Mouse (Mus musculus): ENCODE results near the gene Paxip1. TPM values are rescaled to one million over a fixed set of nuclear protein-coding genes. Genes with fewer than 3 reads are reported as not detected.

Gene Paxip1
- 41.4 and 46.2 TPM in 2 replicates for polyA plus RNA-seq (2016; fragmentation: Nextera tagmentation; extraction: Ambion mirVana)

DNA sequence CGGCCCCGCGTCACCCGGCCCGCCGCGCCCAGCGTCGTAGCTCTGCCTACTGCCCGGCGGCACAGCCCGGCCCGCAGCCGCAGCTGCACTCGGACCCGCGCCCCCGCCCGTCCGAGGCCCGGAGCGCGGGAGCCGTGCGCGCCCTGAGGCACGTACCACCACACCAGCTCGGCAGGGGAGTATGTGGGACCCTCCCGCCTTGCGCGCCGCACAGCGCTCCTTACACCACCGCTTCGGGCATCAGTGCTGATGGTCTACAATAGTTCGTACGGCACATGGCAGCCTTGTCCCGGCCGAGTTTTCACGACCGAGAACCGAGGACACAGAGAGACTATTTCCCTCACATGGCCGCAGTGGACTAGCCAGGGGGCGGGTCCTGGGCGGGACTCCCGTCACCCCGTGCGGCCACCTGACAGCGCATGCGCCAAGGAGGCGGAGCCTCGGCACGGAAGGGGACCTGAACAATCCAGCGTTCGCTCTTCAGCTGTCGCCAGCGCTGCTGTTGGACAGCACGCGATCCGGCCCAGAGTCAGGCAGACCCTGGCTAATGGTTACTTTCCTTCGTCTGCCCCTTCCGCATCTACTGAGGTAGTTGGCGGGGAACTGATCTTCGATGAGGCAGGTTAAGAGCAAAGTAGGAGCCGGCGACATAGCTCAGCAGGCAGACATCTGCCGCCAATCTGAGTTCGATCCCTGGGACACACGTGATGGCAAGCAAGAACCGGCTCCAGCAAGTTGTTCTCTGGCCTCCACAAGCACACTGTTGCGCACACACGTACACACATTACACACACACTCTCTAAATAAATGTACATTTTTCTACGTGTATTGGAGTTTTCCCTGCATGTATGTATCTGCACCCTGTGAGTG is at the start of gene Paxip1:
TSS of gene Paxip1 (minus strand) at position 389 of the 870 bp plus-strand sequence.
- H3K4me2 ChIP-seq (replicated peaks), result peak within 1 kb of the TSS; percentile 74
- H3K27me3 ChIP-seq (replicated peaks), result no peaks in the 10 kb centered on the region
- ATAC-seq (ENCODE audit: low FRiP score, low read depth), result peak; percentile 96
- H3K4me3 ChIP-seq, result peak within 1 kb of the TSS; percentile 73
- peak within 1 kb of the TSS; percentile 80 for H3K9ac ChIP-seq
- peaks cover 25% of the 10 kb centered on the region for H3K36me3 ChIP-seq
- peak within 1 kb of the TSS; percentile 79 for H3K27ac ChIP-seq
- H3K4me1 ChIP-seq, result peaks cover 15% of the 10 kb centered on the region
- under 1% methylated on average over 71 of the region's 73 CpGs for WGBS
- no peaks in the 10 kb centered on the region for H3K9me3 ChIP-seq

DNA sequence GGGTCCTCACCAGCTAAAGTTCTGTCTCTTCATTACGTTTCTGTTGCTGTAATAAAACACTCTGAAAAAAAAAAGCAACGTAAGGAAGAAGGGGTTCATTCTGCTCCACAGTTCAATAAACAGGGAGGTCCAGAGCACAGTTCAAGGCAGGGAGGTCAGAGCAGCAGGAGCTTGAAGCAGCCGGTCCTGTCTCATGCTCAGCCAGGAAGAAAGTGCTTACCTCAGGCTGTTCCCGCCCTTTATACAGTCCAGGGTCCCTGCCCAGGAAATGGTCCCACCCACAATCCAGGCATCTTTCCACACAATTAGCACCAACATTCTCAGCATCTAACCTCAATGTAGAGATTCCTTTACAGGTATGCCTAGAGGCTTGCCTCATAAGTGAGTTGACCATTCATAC is 46.6 kb upstream of the Paxip1 start:
- H3K9me3 ChIP-seq, result no peaks in the 10 kb centered on the region
- H3K27ac ChIP-seq, result no peak overlapping the region
- no peak for ATAC-seq (ENCODE audit: low FRiP score, low read depth)
- H3K4me2 ChIP-seq (replicated peaks), result no peak overlapping the region
- H3K27me3 ChIP-seq (replicated peaks), result peaks cover 13% of the 10 kb centered on the region
- H3K4me3 ChIP-seq, result no peak overlapping the region
- peaks cover 7% of the 10 kb centered on the region; the same call in 1 of the 2 replicates for H3K4me1 ChIP-seq
- no peak overlapping the region for H3K9ac ChIP-seq
- WGBS, result 47% methylated on average over 4 of the region's 4 CpGs
- H3K36me3 ChIP-seq, result no peaks in the 10 kb centered on the region

DNA sequence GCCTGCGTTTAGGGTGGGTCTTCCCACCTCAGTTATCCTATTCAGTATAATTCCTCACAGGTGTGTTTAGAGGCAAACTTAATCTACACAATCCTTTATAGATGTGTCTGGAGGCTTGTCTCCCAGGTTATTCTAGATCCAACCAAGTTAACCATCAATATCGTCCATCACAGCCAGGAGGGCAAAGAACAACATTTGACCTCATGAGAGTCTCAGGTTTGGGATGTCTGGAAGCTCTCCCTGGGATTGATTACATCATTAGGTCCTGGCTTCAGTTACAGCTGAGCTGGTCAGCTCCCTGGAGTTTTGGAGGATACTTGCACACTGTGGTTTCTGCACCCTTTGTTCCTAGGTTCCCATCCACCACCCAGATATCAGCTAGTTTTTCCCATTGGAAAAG is 43.6 kb upstream of the Paxip1 start:
- H3K9ac ChIP-seq, result no peak overlapping the region
- no peak overlapping the region for H3K4me2 ChIP-seq (replicated peaks)
- no peaks in the 10 kb centered on the region for H3K4me1 ChIP-seq
- ATAC-seq (ENCODE audit: low FRiP score, low read depth), result no peak
- no peaks in the 10 kb centered on the region for H3K27me3 ChIP-seq (replicated peaks)
- no peak overlapping the region for H3K4me3 ChIP-seq
- no peak overlapping the region for H3K27ac ChIP-seq
- WGBS, result 86% methylated on average over 2 of the region's 2 CpGs
- H3K9me3 ChIP-seq, result no peaks in the 10 kb centered on the region
- H3K36me3 ChIP-seq, result no peaks in the 10 kb centered on the region

DNA sequence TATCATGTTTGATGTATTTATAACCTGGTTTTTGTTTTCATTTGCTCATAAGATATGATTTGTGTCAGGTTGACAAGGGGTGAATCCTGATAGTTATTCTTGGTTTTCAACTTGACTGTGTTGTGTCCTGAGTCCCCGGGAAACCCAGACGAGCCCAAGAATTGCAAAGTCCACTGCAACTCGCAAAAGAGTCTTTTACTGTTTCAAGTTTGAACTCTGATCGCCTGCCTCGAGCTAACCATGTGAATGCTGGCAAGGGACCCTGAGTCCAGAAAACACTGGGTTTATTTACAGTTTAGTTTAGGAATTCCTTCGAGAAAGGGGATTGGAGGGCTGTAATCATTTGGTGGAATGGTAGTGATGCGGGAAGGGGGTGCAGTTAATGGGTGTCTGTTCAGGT is 36.5 kb upstream of the Paxip1 start:
- Histone ChIP-seq H3K9ac (no peak overlapping the region), H3K27ac (no peak overlapping the region), H3K4me2 (replicated peaks) (no peak overlapping the region), H3K9me3 (no peaks in the 10 kb centered on the region), H3K36me3 (no peaks in the 10 kb centered on the region), H3K4me1 (no peaks in the 10 kb centered on the region), H3K4me3 (no peak overlapping the region), H3K27me3 (replicated peaks) (no peaks in the 10 kb centered on the region)
- WGBS, result 56% methylated on average over 7 of the region's 7 CpGs
- no peak for ATAC-seq (ENCODE audit: low FRiP score, low read depth)

DNA sequence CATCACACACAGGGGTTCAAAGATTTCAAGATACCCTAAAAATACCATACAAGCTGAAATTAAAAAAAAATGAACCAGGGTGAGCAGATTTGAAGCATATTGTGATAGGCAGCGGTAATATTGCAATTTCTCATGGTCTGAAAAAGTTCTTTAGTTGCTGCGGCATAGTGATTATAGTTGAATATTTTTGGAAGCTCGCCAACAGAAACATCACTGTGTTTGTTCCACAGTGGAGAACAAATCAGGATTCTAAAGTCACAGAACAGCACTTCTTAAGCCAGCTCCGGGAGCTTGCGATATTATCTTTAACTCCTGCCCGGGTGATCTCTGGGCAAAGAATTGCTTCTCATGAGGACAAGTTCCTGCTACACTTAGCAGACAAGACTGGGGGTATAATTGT is 29.7 kb upstream of the Paxip1 start:
- Histone ChIP-seq H3K27ac (no peak overlapping the region), H3K36me3 (no peaks in the 10 kb centered on the region), H3K4me1 (no peaks in the 10 kb centered on the region), H3K27me3 (replicated peaks) (no peaks in the 10 kb centered on the region), H3K9me3 (no peaks in the 10 kb centered on the region), H3K9ac (no peak overlapping the region), H3K4me2 (replicated peaks) (no peak overlapping the region), H3K4me3 (no peak overlapping the region)
- 84% methylated on average over 6 of the region's 6 CpGs for WGBS
- ATAC-seq (ENCODE audit: low FRiP score, low read depth), result no peak

DNA sequence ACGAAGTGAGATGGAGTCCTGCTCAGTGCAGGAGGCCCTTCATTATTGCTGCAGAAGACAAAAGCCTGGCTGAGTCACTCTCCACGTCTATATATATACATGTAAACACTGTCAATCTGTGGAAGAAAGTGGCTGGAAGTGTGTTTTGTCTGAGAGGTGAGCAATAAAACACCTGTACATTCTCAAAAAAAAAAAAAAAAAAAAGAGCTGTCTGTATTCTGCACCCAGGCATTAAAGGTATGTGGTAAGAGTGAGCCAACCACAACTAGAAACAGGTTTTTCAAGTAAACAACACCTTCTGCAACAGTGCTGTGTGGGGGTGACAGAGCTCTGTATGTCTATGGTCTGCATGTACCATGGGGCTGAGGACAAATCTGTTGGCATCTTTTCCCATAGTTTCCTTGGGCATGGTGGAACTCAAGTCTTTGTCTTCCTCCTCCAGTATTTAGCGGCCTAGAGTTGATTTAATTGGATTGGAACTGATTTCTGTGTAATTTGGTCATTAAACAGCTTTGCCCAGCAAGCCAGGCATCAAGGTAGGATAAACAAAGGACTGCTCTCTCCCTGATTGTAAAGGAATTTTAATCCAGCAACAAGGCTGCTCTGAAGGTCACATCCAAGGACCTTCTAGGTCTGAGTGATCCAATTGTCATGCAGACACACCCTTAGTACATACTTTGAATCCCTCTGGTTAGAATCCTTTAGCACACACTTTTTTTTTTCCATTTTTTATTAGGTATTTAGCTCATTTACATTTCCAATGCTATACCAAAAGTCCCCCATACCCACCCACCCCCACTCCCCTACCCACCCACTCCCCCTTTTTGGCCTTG is 27.6 kb upstream of the Paxip1 start:
- Histone ChIP-seq H3K27me3 (replicated peaks) (no peaks in the 10 kb centered on the region), H3K9ac (no peak overlapping the region), H3K27ac (no peak overlapping the region), H3K36me3 (no peaks in the 10 kb centered on the region), H3K4me1 (no peaks in the 10 kb centered on the region), H3K4me2 (replicated peaks) (no peak overlapping the region), H3K9me3 (no peaks in the 10 kb centered on the region), H3K4me3 (no peak overlapping the region)
- 76% methylated on average over 3 of the region's 3 CpGs for WGBS
- ATAC-seq (ENCODE audit: low FRiP score, low read depth), result no peak

DNA sequence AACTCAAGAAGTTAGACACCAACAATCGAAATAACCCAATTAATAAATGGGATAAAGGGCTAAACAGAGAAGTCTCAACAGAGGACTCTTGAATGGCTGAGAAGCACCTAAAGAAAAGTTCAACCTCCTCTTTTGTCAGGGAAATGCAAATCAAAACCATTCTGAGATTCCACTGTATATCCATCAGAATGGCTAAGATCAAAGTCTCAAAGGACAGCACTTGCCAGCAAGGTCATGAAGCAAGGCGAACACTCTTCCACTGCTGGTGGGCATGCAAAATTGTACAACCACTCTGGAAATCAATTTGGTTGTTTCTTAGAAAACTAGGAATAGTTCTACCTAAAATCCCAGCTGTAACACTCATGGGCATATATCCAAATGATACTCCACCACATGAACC is 22.8 kb upstream of the Paxip1 start:
- 86% methylated on average over 2 of the region's 2 CpGs for WGBS
- Histone ChIP-seq H3K27me3 (replicated peaks) (no peaks in the 10 kb centered on the region), H3K36me3 (no peaks in the 10 kb centered on the region), H3K4me2 (replicated peaks) (no peak overlapping the region), H3K27ac (no peak overlapping the region), H3K4me1 (no peaks in the 10 kb centered on the region), H3K4me3 (no peak overlapping the region), H3K9ac (no peak overlapping the region), H3K9me3 (no peaks in the 10 kb centered on the region)
- no peak for ATAC-seq (ENCODE audit: low FRiP score, low read depth)

DNA sequence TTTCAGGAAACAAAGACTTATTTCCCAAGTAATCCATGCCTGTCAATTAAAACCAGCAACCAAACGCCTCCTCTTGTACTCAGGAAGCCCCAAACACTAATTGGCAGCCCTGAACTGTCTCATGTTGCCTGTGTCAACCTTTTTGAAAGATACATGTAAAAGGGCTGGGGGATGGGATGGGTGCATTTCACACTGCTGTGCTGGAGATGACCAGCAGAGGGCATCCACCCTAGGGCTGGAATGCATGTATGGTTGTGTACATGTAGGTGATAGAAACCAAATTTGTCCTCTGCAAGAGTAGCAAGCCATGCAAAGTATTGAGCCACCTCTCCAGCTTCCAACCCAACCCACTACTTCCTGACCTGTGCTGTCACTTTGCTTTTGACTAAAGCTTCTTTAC is 2.4 kb upstream of the Paxip1 start:
- ATAC-seq (ENCODE audit: low FRiP score, low read depth), result no peak
- H3K27ac ChIP-seq, result no peak overlapping the region
- no peak overlapping the region for H3K4me3 ChIP-seq
- no peak overlapping the region for H3K9ac ChIP-seq
- 22% methylated on average over 1 of the region's 1 CpGs for WGBS
- peaks cover 6% of the 10 kb centered on the region; the same call in 1 of the 2 replicates for H3K36me3 ChIP-seq
- H3K27me3 ChIP-seq (replicated peaks), result no peaks in the 10 kb centered on the region
- H3K9me3 ChIP-seq, result no peaks in the 10 kb centered on the region
- no peak overlapping the region for H3K4me2 ChIP-seq (replicated peaks)
- H3K4me1 ChIP-seq, result peaks cover 15% of the 10 kb centered on the region

DNA sequence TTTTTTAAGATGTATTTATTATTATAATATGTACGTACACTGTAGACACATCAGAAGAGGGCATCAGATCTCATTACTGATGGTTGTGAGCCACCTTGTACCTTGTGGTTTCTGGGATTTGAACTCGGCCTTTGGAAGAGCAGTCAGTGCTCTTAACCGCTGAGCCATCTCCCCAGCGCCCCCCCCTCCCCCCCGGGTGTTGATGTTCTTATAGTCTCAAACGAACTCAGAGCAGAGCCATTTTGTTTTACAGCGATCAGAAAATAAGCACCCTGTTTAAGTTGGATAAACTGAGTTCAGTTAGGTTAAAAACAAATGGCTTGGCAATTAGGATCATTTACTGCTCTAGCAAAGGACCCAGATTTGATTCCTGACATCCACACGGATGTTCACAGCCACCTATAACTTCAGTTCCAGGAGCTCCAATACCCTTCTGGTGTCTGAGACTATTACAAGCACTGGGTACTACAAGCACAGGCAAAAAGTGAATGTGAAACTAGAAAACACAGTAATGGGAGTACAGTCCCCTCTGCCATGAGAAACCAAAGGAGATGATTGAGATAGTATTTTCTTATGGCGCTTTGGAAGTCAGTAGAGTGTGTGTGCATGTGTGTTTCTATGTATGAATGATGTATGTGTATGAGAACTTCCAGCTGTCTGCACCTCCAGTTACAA is 1.2 kb upstream of the Paxip1 start:
- Histone ChIP-seq H3K9me3 (no peaks in the 10 kb centered on the region), H3K4me3 (no peak overlapping the region), H3K9ac (no peak overlapping the region), H3K27me3 (replicated peaks) (no peaks in the 10 kb centered on the region), H3K4me1 (peaks cover 15% of the 10 kb centered on the region), H3K36me3 (peaks cover 15% of the 10 kb centered on the region), H3K4me2 (replicated peaks) (peak overlapping the region; percentile 74), H3K27ac (no peak overlapping the region)
- ATAC-seq (ENCODE audit: low FRiP score, low read depth), result no peak
- WGBS, result 66% methylated on average over 9 of the region's 9 CpGs

DNA sequence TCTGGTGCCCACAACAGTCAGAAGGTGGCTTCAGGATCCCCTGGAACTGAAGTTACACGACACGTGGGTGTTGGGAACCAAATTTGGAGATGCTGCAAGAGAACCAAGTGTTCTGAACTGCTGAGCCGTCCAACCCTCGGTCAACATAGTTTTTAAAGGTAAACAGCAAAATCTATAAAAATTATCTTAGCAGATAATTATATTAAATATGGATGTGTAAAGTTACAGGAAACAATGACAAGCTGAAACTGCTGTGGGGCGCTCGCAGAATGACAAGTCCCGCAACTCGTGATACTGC is 631 bp upstream of the Paxip1 start:
- H3K4me1 ChIP-seq, result peaks cover 15% of the 10 kb centered on the region
- H3K27ac ChIP-seq, result 0 out of 2 replicates have a peak overlapping the region, but pooled peaks have one; percentile 79
- H3K27me3 ChIP-seq (replicated peaks), result no peaks in the 10 kb centered on the region
- peak overlapping the region; percentile 73 for H3K4me3 ChIP-seq
- peak overlapping the region; percentile 74 for H3K4me2 ChIP-seq (replicated peaks)
- WGBS, result 25% methylated on average over 8 of the region's 8 CpGs
- peak overlapping the region; percentile 80 for H3K9ac ChIP-seq
- no peaks in the 10 kb centered on the region for H3K9me3 ChIP-seq
- peaks cover 20% of the 10 kb centered on the region for H3K36me3 ChIP-seq
- ATAC-seq (ENCODE audit: low FRiP score, low read depth), result no peak

DNA sequence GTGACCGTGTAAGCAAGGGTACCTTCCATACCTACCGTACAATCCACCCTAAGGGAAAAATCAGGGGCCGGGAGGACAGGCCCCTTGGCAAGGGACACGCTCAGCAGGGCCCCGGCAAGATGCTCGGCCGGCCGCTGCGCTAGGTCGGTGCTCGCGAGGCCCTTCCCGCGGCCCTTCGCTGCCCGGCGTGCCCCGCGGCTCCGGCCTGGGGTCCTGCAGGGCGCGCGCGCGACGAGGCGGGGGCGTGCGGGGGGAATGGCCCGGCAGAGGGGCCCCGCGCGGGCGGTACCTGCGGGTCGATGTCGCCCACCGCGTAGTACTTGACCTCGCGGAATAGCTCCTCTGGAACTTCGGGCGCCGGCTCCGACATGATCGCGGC is 592 bp downstream of the Paxip1 start:
- no peaks in the 10 kb centered on the region for H3K9me3 ChIP-seq
- peaks cover 15% of the 10 kb centered on the region for H3K4me1 ChIP-seq
- H3K27ac ChIP-seq, result peak overlapping the region; percentile 79
- H3K27me3 ChIP-seq (replicated peaks), result no peaks in the 10 kb centered on the region
- H3K4me2 ChIP-seq (replicated peaks), result peak overlapping the region; percentile 74
- 0% methylated on average over 47 of the region's 47 CpGs for WGBS
- peak overlapping the region; percentile 73 for H3K4me3 ChIP-seq
- H3K9ac ChIP-seq, result peak overlapping the region; percentile 80
- ATAC-seq (ENCODE audit: low FRiP score, low read depth), result peak; percentile 83
- H3K36me3 ChIP-seq, result peaks cover 31% of the 10 kb centered on the region

Data from neural tube, embryonic 12.5 days (tissue).